7 mouse cellular contexts compared by ENCODE assay signal in the genomic region with DNA sequence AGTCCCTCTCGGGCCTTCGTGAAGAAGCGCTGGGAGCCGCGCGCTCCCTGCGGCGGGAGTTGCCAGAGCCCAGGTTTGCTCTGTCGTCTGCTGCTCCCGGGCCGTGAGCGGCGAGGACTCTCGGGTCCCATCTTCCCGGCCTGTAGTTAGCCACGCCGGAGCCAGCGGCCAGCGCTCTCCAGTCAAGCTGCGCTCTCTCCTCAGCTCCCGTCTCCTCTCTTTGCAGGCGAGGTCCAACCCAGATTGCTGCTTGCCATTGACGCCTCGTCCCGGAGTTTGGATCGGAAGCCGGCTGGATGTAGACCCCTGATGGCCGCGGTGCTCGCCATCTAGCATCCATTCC. TPM values are rescaled to one million over a fixed set of nuclear protein-coding genes. Genes with fewer than 3 reads are reported as not detected.
A peak's percentile ranks its signal among the peaks of the same experiment; 100 is the strongest.
DNase-seq lines count a peak whose midpoint lies in the region; ATAC-seq and TF ChIP-seq lines count a peak whose summit lies in the region.

No protein-coding gene starts in this region.

- peak overlapping the region; percentile 67 for H3K4me2 ChIP-seq in lung, embryonic 16.5 days (ENCODE audit: low read depth, low read length)

- H3K4me3 ChIP-seq in lung, embryonic 16.5 days (ENCODE audit: low read length): peak overlapping the region; percentile 94
- H3K4me3 ChIP-seq in embryonic fibroblast, embryonic 13.5 days (ENCODE audit: insufficient read depth, low read length): peak overlapping the region; percentile 81
- peak overlapping the region; percentile 89 for H3K4me3 ChIP-seq in limb, embryonic 10.5 days
- peak overlapping the region; percentile 91 for H3K4me3 ChIP-seq in small intestine, adult 2 months (ENCODE audit: low read depth, low read length)

- WGBS in lung, embryonic 16.5 days: under 1% methylated on average over 30 of the region's 30 CpGs
- WGBS in limb, embryonic 10.5 days: 0% methylated on average over 30 of the region's 30 CpGs
- under 1% methylated on average over 30 of the region's 30 CpGs for WGBS in small intestine, adult 2 months

- H3K9ac ChIP-seq in lung, embryonic 16.5 days (ENCODE audit: low read length): peak overlapping the region; percentile 97

- DNase-seq in lung, postnatal 4 days: no peak
- DNase-seq in limb, embryonic 10.5 days (ENCODE audit: low spot score): no peak
- no peak for DNase-seq in Muller cell, postnatal 12 days (ENCODE audit: inconsistent ontology term)
- DNase-seq in yolk sac, embryonic 10.5 days (ENCODE audit: low spot score): no peak

- peaks cover 18% of the 10 kb centered on the region for H3K36me3 ChIP-seq in lung, embryonic 16.5 days (ENCODE audit: control insufficient read depth, insufficient read depth, low read length)
- H3K36me3 ChIP-seq in limb, embryonic 10.5 days: peaks cover 37% of the 10 kb centered on the region
- H3K36me3 ChIP-seq in small intestine, adult 2 months (ENCODE audit: control insufficient read depth, insufficient read depth, low read length): peaks cover 14% of the 10 kb centered on the region

- no peak for TF ChIP-seq POLR2A in embryonic fibroblast, embryonic 13.5 days (IDR thresholded peaks at IDR 0.05; ENCODE audit: low read depth, low read length)
- no peak; the same call in 1 of the 2 replicates for TF ChIP-seq POLR2A in small intestine, adult 2 months (IDR thresholded peaks at IDR 0.05; ENCODE audit: low read depth, low read length)

- H3K27ac ChIP-seq in lung, embryonic 16.5 days (ENCODE audit: low read length): peak overlapping the region; percentile 93
- H3K27ac ChIP-seq in embryonic fibroblast, embryonic 13.5 days (ENCODE audit: insufficient read depth, low read length): peak overlapping the region; percentile 70
- peak overlapping the region; percentile 91 for H3K27ac ChIP-seq in limb, embryonic 10.5 days
- H3K27ac ChIP-seq in small intestine, adult 2 months (ENCODE audit: insufficient read depth, low read depth, low read length): peak overlapping the region; percentile 26

- H3K4me1 ChIP-seq in lung, embryonic 16.5 days (replicated peaks; ENCODE audit: control insufficient read depth, insufficient read depth, low read length): peaks cover 6% of the 10 kb centered on the region; the same call in 1 of the 2 replicates
- no peaks in the 10 kb centered on the region; the same call in 1 of the 2 replicates for H3K4me1 ChIP-seq in embryonic fibroblast, embryonic 13.5 days (ENCODE audit: control insufficient read depth, insufficient read depth, low read length)
- H3K4me1 ChIP-seq in limb, embryonic 10.5 days: peaks cover 11% of the 10 kb centered on the region; the same call in 1 of the 2 replicates
- no peaks in the 10 kb centered on the region for H3K4me1 ChIP-seq in small intestine, adult 2 months (ENCODE audit: control insufficient read depth, insufficient read depth, insufficient read length, low read length)

- no peaks in the 10 kb centered on the region for H3K27me3 ChIP-seq in lung, embryonic 16.5 days (ENCODE audit: control insufficient read depth, insufficient read depth, low read depth, low read length)
- no peaks in the 10 kb centered on the region for H3K27me3 ChIP-seq in limb, embryonic 10.5 days (ENCODE audit: low read depth, poor library complexity, severe bottlenecking)
- H3K27me3 ChIP-seq in small intestine, adult 2 months (ENCODE audit: control insufficient read depth, insufficient read depth, low read length): no peaks in the 10 kb centered on the region

- no peaks in the 10 kb centered on the region for H3K9me3 ChIP-seq in lung, embryonic 16.5 days (ENCODE audit: control insufficient read depth, low read length)
- no peaks in the 10 kb centered on the region for H3K9me3 ChIP-seq in limb, embryonic 10.5 days (replicated peaks)

- no peak for TF ChIP-seq CTCF in embryonic fibroblast, embryonic 13.5 days (IDR thresholded peaks at IDR 0.05; ENCODE audit: borderline replicate concordance, insufficient read depth, low read length)
- TF ChIP-seq CTCF in small intestine, adult 2 months (IDR thresholded peaks at IDR 0.05; ENCODE audit: extremely low read depth, insufficient read length, insufficient replicate concordance, low read depth, low read length): no peak

- no peak for ATAC-seq in lung, embryonic 16.5 days (ENCODE audit: low read depth)

RNA-seq across cellular contexts. Expression of a gene that starts 0.3 kb away (rescaled TPM):
- polyA plus RNA-seq in lung, embryonic 16.5 days (2015; fragmentation: Nextera tagmentation; extraction: Ambion mirVana): 38.1 and 41.2 TPM in 2 replicates
- 60.5 and 62.5 TPM in 2 replicates for polyA plus RNA-seq in embryonic fibroblast, embryonic 13.5 days (2011; ENCODE audit: insufficient read length, low read depth, missing spikeins)
- polyA plus RNA-seq in limb, embryonic 10.5 days (2016; fragmentation: Nextera tagmentation; extraction: Ambion mirVana): 44.9 and 50.5 TPM in 2 replicates
- polyA plus RNA-seq in small intestine, adult 2 months (2012; rRNA removed): 3.1 and 6.8 TPM in 2 replicates

RNA-seq across cellular contexts. Expression of a gene that starts 34.4 kb away (rescaled TPM):
- 25.9 and 27.6 TPM in 2 replicates for polyA plus RNA-seq in lung, embryonic 16.5 days (2015; fragmentation: Nextera tagmentation; extraction: Ambion mirVana)
- 7.1 and 9.6 TPM in 2 replicates for polyA plus RNA-seq in embryonic fibroblast, embryonic 13.5 days (2011; ENCODE audit: insufficient read length, low read depth, missing spikeins)
- polyA plus RNA-seq in limb, embryonic 10.5 days (2016; fragmentation: Nextera tagmentation; extraction: Ambion mirVana): 7.2 and 10.9 TPM in 2 replicates
- polyA plus RNA-seq in small intestine, adult 2 months (2012; rRNA removed): 35.6 and 62.3 TPM in 2 replicates

RNA-seq across cellular contexts. Expression of a gene that starts 49.7 kb away (rescaled TPM):
- polyA plus RNA-seq in lung, embryonic 16.5 days (2015; fragmentation: Nextera tagmentation; extraction: Ambion mirVana): 0.06 TPM in 1 of 2 replicates, not detected in the other
- polyA plus RNA-seq in embryonic fibroblast, embryonic 13.5 days (2011; ENCODE audit: insufficient read length, low read depth, missing spikeins): not detected in 2 replicates
- 0.05 TPM in 1 of 2 replicates, not detected in the other for polyA plus RNA-seq in limb, embryonic 10.5 days (2016; fragmentation: Nextera tagmentation; extraction: Ambion mirVana)
- polyA plus RNA-seq in small intestine, adult 2 months (2012; rRNA removed): not detected in 2 replicates

Comparison
In these comparisons a context has a peak if more than half of its experiments do, and no peak if none do; other contexts are left out.
1. H3K27ac ChIP-seq: peak in every context shown above with its lines; median percentile 93 in lung, embryonic 16.5 days; 91 in limb, embryonic 10.5 days; 70 in embryonic fibroblast, embryonic 13.5 days; 26 in small intestine, adult 2 months.